Mouse (Mus musculus) right cerebral cortex, postnatal 36 days (tissue): ENCODE measurements at regions not wholly inside any gene's neighbourhood (a gene's known extent, or its start where the extent isn't known, plus 50 kb on each side); places are given as distances from the start of the nearest gene placed in this dataset.
"Not testable (repeated sequence)": the region's sequence is repeated elsewhere in the genome, so short reads cannot be mapped to it uniquely, and the experiment has no call there.

Source experiments
- DNase-seq, 2 experiments: peaks; one replicate each; pipeline ENCODE4 v3.0.0; 2022; ENCODE audit warnings: low spot score in 2 of 2, mixed read lengths in 1 of 2

GRCm38 (mm10) chr1:99599696-99600489 lies 172.7 kb upstream of the Cntnap5b start:
- no peak for DNase-seq

DNA sequence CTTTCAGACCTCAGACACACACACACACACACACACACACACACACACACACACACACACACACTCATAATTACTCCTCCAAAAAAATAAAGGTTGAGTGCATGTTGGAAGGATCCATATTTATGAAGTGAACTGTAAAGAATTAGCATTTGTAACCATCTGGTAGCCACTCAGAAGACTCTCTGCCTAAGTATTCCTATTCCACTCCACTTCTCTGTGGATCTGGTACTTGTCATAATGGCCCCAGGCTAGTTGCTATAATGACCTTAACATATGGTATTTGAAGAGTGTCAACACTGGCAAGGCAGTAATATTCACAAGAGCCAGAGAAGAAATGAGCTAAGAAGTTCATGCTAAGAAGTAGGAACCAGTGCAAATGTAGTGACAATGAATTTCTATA lies 167.4 kb upstream of the Cntnap5b start:
- no peak for DNase-seq

- DNase-seq: no peak
Observed at GRCm38 (mm10) chr1:99619221-99619620, 153.3 kb upstream of the Cntnap5b start.

GRCm38 (mm10) chr1:99630971-99631370 lies 141.6 kb upstream of the Cntnap5b start:
- DNase-seq: not testable (repeated sequence)

- no peak for DNase-seq
Observed at GRCm38 (mm10) chr1:99663641-99664040, 108.9 kb upstream of the Cntnap5b start.

- no peak for DNase-seq
Observed at GRCm38 (mm10) chr1:99679980-99680379, 92.6 kb upstream of the Cntnap5b start.

GRCm38 (mm10) chr1:99697089-99697488 lies 75.5 kb upstream of the Cntnap5b start:
- no peak for DNase-seq

- DNase-seq: peak in 1 of 2 experiments; percentile 1
Observed at GRCm38 (mm10) chr1:99714912-99715311, 57.7 kb upstream of the Cntnap5b start.

GRCm38 (mm10) chr1:99716266-99716665 lies 56.3 kb upstream of the Cntnap5b start:
- no peak for DNase-seq
